Mouse (Mus musculus): Measurements from ENCODE around the gene Zranb3. TPM values are rescaled to one million over a fixed set of nuclear protein-coding genes. Genes with fewer than 3 reads are reported as not detected.
"Not testable (repeated sequence)": the region's sequence is repeated elsewhere in the genome, so short reads cannot be mapped to it uniquely, and the experiment has no call there.

The Zranb3 gene
- polyA plus RNA-seq, 1 experiment, result 1.3 TPM

- H3K36me3 ChIP-seq (ENCODE audit: control insufficient read depth, insufficient read depth, low read length), result no peaks in the 10 kb centered on the region
- no peak for TF ChIP-seq CTCF (conservative IDR thresholded peaks at IDR 0.05; ENCODE audit: insufficient read depth, insufficient read length, low read depth, low read length)
- TF ChIP-seq POLR2A (IDR thresholded peaks at IDR 0.05; ENCODE audit: low read depth, low read length), result no peak
- H3K27ac ChIP-seq (ENCODE audit: insufficient read depth, low read depth, low read length), result no peak overlapping the region
- H3K4me1 ChIP-seq (ENCODE audit: control insufficient read depth, insufficient read depth, low read length), result no peaks in the 10 kb centered on the region
- no peak overlapping the region for H3K4me3 ChIP-seq (ENCODE audit: insufficient read depth, low read depth, low read length)
- no peak for DNase-seq
- WGBS, result 86% methylated on average over 2 of the region's 2 CpGs
- no peaks in the 10 kb centered on the region for H3K27me3 ChIP-seq (replicated peaks; ENCODE audit: control insufficient read depth, insufficient read depth, low read length)
These were observed 98.5 kb downstream of the Zranb3 start for GRCm38 (mm10) chr1:128004371-128004720.

GRCm38 (mm10) chr1:128003712-128004370, 99.0 kb downstream of the Zranb3 start:
- WGBS, result 94% methylated on average over 4 of the region's 4 CpGs

GRCm38 (mm10) chr1:128002159-128002558, 100.7 kb downstream of the Zranb3 start:
- DNase-seq, result no peak
- Histone ChIP-seq H3K27me3 (replicated peaks; ENCODE audit: control insufficient read depth, insufficient read depth, low read length) (no peaks in the 10 kb centered on the region), H3K27ac (ENCODE audit: insufficient read depth, low read depth, low read length) (no peak overlapping the region), H3K4me1 (ENCODE audit: control insufficient read depth, insufficient read depth, low read length) (no peaks in the 10 kb centered on the region), H3K36me3 (ENCODE audit: control insufficient read depth, insufficient read depth, low read length) (no peaks in the 10 kb centered on the region), H3K4me3 (ENCODE audit: insufficient read depth, low read depth, low read length) (no peak overlapping the region)
- TF ChIP-seq CTCF (conservative IDR thresholded peaks at IDR 0.05; ENCODE audit: insufficient read depth, insufficient read length, low read depth, low read length) (no peak), POLR2A (IDR thresholded peaks at IDR 0.05; ENCODE audit: low read depth, low read length) (no peak)
- 89% methylated on average over 2 of the region's 2 CpGs for WGBS

More at GRCm38 (mm10) chr1:128003712-128004370, 99.0 kb downstream of the Zranb3 start:
- H3K27ac ChIP-seq (ENCODE audit: insufficient read depth, low read depth, low read length), result no peak overlapping the region
- H3K4me1 ChIP-seq (ENCODE audit: control insufficient read depth, insufficient read depth, low read length), result no peaks in the 10 kb centered on the region
- no peaks in the 10 kb centered on the region for H3K36me3 ChIP-seq (ENCODE audit: control insufficient read depth, insufficient read depth, low read length)
- TF ChIP-seq CTCF (conservative IDR thresholded peaks at IDR 0.05; ENCODE audit: insufficient read depth, insufficient read length, low read depth, low read length) (no peak), POLR2A (IDR thresholded peaks at IDR 0.05; ENCODE audit: low read depth, low read length) (no peak)
- H3K4me3 ChIP-seq (ENCODE audit: insufficient read depth, low read depth, low read length), result no peak overlapping the region
- no peaks in the 10 kb centered on the region for H3K27me3 ChIP-seq (replicated peaks; ENCODE audit: control insufficient read depth, insufficient read depth, low read length)
- DNase-seq, result no peak

GRCm38 (mm10) chr1:128000931-128001330, 101.9 kb downstream of the Zranb3 start:
- not testable (repeated sequence) for H3K27ac ChIP-seq (ENCODE audit: insufficient read depth, low read depth, low read length); DNase-seq; H3K4me1 ChIP-seq (ENCODE audit: control insufficient read depth, insufficient read depth, low read length); H3K4me3 ChIP-seq (ENCODE audit: insufficient read depth, low read depth, low read length); H3K36me3 ChIP-seq (ENCODE audit: control insufficient read depth, insufficient read depth, low read length); H3K27me3 ChIP-seq (replicated peaks; ENCODE audit: control insufficient read depth, insufficient read depth, low read length)
- WGBS, result 95% methylated on average over 4 of the region's 4 CpGs

GRCm38 (mm10) chr1:127993892-127994291, 109.0 kb downstream of the Zranb3 start:
- WGBS, result 91% methylated on average over 4 of the region's 4 CpGs
- Histone ChIP-seq H3K27me3 (replicated peaks; ENCODE audit: control insufficient read depth, insufficient read depth, low read length) (no peaks in the 10 kb centered on the region), H3K4me1 (ENCODE audit: control insufficient read depth, insufficient read depth, low read length) (peaks cover 4% of the 10 kb centered on the region; the same call in 1 of the 2 replicates), H3K27ac (ENCODE audit: insufficient read depth, low read depth, low read length) (no peak overlapping the region), H3K4me3 (ENCODE audit: insufficient read depth, low read depth, low read length) (no peak overlapping the region), H3K36me3 (ENCODE audit: control insufficient read depth, insufficient read depth, low read length) (no peaks in the 10 kb centered on the region)
- DNase-seq, result no peak
- no peak for TF ChIP-seq POLR2A (IDR thresholded peaks at IDR 0.05; ENCODE audit: low read depth, low read length)
- no peak for TF ChIP-seq CTCF (conservative IDR thresholded peaks at IDR 0.05; ENCODE audit: insufficient read depth, insufficient read length, low read depth, low read length)

GRCm38 (mm10) chr1:127989876-127990731, 112.7 kb downstream of the Zranb3 start:
- no peak overlapping the region for H3K27ac ChIP-seq (ENCODE audit: insufficient read depth, low read depth, low read length)
- no peaks in the 10 kb centered on the region for H3K27me3 ChIP-seq (replicated peaks; ENCODE audit: control insufficient read depth, insufficient read depth, low read length)
- peak; percentile 74 for DNase-seq
- H3K36me3 ChIP-seq (ENCODE audit: control insufficient read depth, insufficient read depth, low read length), result no peaks in the 10 kb centered on the region
- no peak overlapping the region for H3K4me3 ChIP-seq (ENCODE audit: insufficient read depth, low read depth, low read length)
- peaks cover 4% of the 10 kb centered on the region; the same call in 1 of the 2 replicates for H3K4me1 ChIP-seq (ENCODE audit: control insufficient read depth, insufficient read depth, low read length)
- TF ChIP-seq CTCF (conservative IDR thresholded peaks at IDR 0.05; ENCODE audit: insufficient read depth, insufficient read length, low read depth, low read length) (no peak; the same call in 1 of the 2 replicates), POLR2A (IDR thresholded peaks at IDR 0.05; ENCODE audit: low read depth, low read length) (no peak)
- 67% methylated on average over 9 of the region's 9 CpGs for WGBS

GRCm38 (mm10) chr1:127989387-127989786, 113.5 kb downstream of the Zranb3 start:
- no peaks in the 10 kb centered on the region for H3K36me3 ChIP-seq (ENCODE audit: control insufficient read depth, insufficient read depth, low read length)
- H3K27me3 ChIP-seq (replicated peaks; ENCODE audit: control insufficient read depth, insufficient read depth, low read length), result no peaks in the 10 kb centered on the region
- no peak overlapping the region for H3K4me3 ChIP-seq (ENCODE audit: insufficient read depth, low read depth, low read length)
- TF ChIP-seq POLR2A (IDR thresholded peaks at IDR 0.05; ENCODE audit: low read depth, low read length), result no peak
- H3K27ac ChIP-seq (ENCODE audit: insufficient read depth, low read depth, low read length), result no peak overlapping the region
- DNase-seq, result no peak
- 78% methylated on average over 4 of the region's 4 CpGs for WGBS
- peaks cover 4% of the 10 kb centered on the region; the same call in 1 of the 2 replicates for H3K4me1 ChIP-seq (ENCODE audit: control insufficient read depth, insufficient read depth, low read length)
